In genomic region chr2:28468486-28469225, GRCm38 (mm10) we compare ENCODE assay signal across 8 mouse cellular contexts. TPM values are rescaled to one million over a fixed set of nuclear protein-coding genes. Genes with fewer than 3 reads are reported as not detected.
DNase-seq lines count a peak whose midpoint lies in the region; ATAC-seq lines count a peak whose summit lies in the region.

No protein-coding gene starts in this region.

- H3K27ac ChIP-seq in forebrain, embryonic 15.5 days (replicated peaks) = no peak overlapping the region
- no peak overlapping the region for H3K27ac ChIP-seq in liver, embryonic 16.5 days (ENCODE audit: low read length)

- ATAC-seq in forebrain, embryonic 15.5 days (replicated peaks) = no peak
- ATAC-seq in liver, embryonic 16.5 days (ENCODE audit: low read depth) = no peak

- H3K9me3 ChIP-seq in forebrain, embryonic 15.5 days = 0 out of 2 replicates have a peak, but pooled peaks cover 3% of the 10 kb centered on the region
- no peaks in the 10 kb centered on the region for H3K9me3 ChIP-seq in liver, embryonic 16.5 days (replicated peaks; ENCODE audit: control insufficient read depth, low read length)

- H3K4me3 ChIP-seq in forebrain, embryonic 15.5 days = peak overlapping the region; percentile 98
- peak overlapping the region; percentile 80 for H3K4me3 ChIP-seq in liver, embryonic 16.5 days (ENCODE audit: low read depth, low read length)

- H3K9ac ChIP-seq in forebrain, embryonic 15.5 days (replicated peaks) = peak overlapping the region; percentile 98
- H3K9ac ChIP-seq in liver, embryonic 16.5 days (ENCODE audit: low read depth, low read length) = peak overlapping the region; percentile 80

- peaks cover 41% of the 10 kb centered on the region for H3K36me3 ChIP-seq in forebrain, embryonic 15.5 days
- H3K36me3 ChIP-seq in liver, embryonic 16.5 days (ENCODE audit: control insufficient read depth, insufficient read depth) = peaks cover 11% of the 10 kb centered on the region

- WGBS in forebrain, embryonic 15.5 days = 56% methylated on average over 18 of the region's 18 CpGs
- WGBS in liver, embryonic 16.5 days (ENCODE audit: insufficient replicate concordance) = 45% methylated on average over 18 of the region's 18 CpGs

- no peaks in the 10 kb centered on the region for H3K27me3 ChIP-seq in forebrain, embryonic 15.5 days
- peaks cover 5% of the 10 kb centered on the region; the same call in 1 of the 2 replicates for H3K27me3 ChIP-seq in liver, embryonic 16.5 days (ENCODE audit: control insufficient read depth, insufficient read depth, low read depth, low read length)

- peak overlapping the region; percentile 65 for H3K4me2 ChIP-seq in forebrain, embryonic 15.5 days (replicated peaks)
- peak overlapping the region; percentile 74 for H3K4me2 ChIP-seq in liver, embryonic 16.5 days (ENCODE audit: low read depth, low read length)

- peak; percentile 7 for DNase-seq in kidney, adult 11 months
- DNase-seq in kidney, postnatal 36 days = no peak
- peak; percentile 9 for DNase-seq in MEL-GATA-1-ER (ENCODE audit: extremely low read depth, low read depth)
- DNase-seq in frontal cortex, postnatal 25 days (ENCODE audit: low spot score in 2 of 2) = no peak
- no peak for DNase-seq in layer of hippocampus, adult 9-11 months
- DNase-seq in cerebellum, adult 11 months = no peak

- peaks cover 18% of the 10 kb centered on the region for H3K4me1 ChIP-seq in forebrain, embryonic 15.5 days
- H3K4me1 ChIP-seq in liver, embryonic 16.5 days (ENCODE audit: control insufficient read depth, low read depth, low read length) = peaks cover 8% of the 10 kb centered on the region

RNA-seq across cellular contexts. Expression of gene Mrps2, which starts 0.8 kb away (rescaled TPM):
- 49.5 and 49.6 TPM in 2 replicates for polyA plus RNA-seq in forebrain, embryonic 15.5 days (2015; fragmentation: Nextera tagmentation; extraction: Ambion mirVana)
- 21.5 and 22.3 TPM in 2 replicates for polyA plus RNA-seq in liver, embryonic 16.5 days (2015; fragmentation: Nextera tagmentation; extraction: Ambion mirVana)

RNA-seq across cellular contexts. Expression of gene 1700007K13Rik, which starts 2.5 kb away (rescaled TPM):
- polyA plus RNA-seq in forebrain, embryonic 15.5 days (2015; fragmentation: Nextera tagmentation; extraction: Ambion mirVana) = 1.1 and 3.2 TPM in 2 replicates
- not detected in 2 replicates for polyA plus RNA-seq in liver, embryonic 16.5 days (2015; fragmentation: Nextera tagmentation; extraction: Ambion mirVana)

RNA-seq across cellular contexts. Expression of gene Ppp1r26, which starts 22.1 kb away (rescaled TPM):
- 8.6 and 9.3 TPM in 2 replicates for polyA plus RNA-seq in forebrain, embryonic 15.5 days (2015; fragmentation: Nextera tagmentation; extraction: Ambion mirVana)
- 0.06 and 0.14 TPM in 2 replicates for polyA plus RNA-seq in liver, embryonic 16.5 days (2015; fragmentation: Nextera tagmentation; extraction: Ambion mirVana)

RNA-seq across cellular contexts. Expression of gene Gbgt1, which starts 28.0 kb away (rescaled TPM):
- 0.50 and 0.68 TPM in 2 replicates for polyA plus RNA-seq in forebrain, embryonic 15.5 days (2015; fragmentation: Nextera tagmentation; extraction: Ambion mirVana)
- 0.28 and 0.70 TPM in 2 replicates for polyA plus RNA-seq in liver, embryonic 16.5 days (2015; fragmentation: Nextera tagmentation; extraction: Ambion mirVana)

RNA-seq across cellular contexts. Expression of gene Gm10134, which starts 37.2 kb away (rescaled TPM):
- 0.60 and 0.92 TPM in 2 replicates for polyA plus RNA-seq in forebrain, embryonic 15.5 days (2015; fragmentation: Nextera tagmentation; extraction: Ambion mirVana)
- 1.1 and 1.3 TPM in 2 replicates for polyA plus RNA-seq in liver, embryonic 16.5 days (2015; fragmentation: Nextera tagmentation; extraction: Ambion mirVana)

Comparison
In these comparisons a context has a peak if more than half of its experiments do, and no peak if none do; other contexts are left out.
1. DNase-seq: peak in kidney, adult 11 months (single experiment) and MEL-GATA-1-ER (single experiment); none in kidney, postnatal 36 days (0 of 2), frontal cortex, postnatal 25 days (0 of 2), layer of hippocampus, adult 9-11 months (single experiment) and cerebellum, adult 11 months (single experiment).